17 mouse cellular contexts compared by ENCODE assay signal in the genomic region with DNA sequence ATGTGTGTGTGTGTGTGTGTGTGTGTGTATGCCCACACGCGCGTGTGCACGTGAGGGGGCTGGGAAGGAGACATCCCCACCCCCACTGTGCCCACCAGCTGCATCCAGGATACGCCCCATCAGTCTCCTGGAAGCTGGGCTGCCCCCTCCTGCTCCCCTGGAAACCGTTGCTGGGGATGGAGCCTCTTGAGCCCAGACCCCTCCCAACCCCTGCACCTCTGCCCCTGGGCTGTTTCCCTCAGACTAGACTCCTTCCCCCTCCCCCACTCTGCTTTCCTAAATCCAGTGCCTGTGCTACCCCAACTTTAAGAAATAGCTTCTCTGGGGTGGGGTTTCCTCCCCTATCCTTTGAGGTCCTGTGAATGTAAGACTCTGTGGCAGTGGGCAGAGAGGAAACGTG. TPM values are rescaled to one million over a fixed set of nuclear protein-coding genes. Genes with fewer than 3 reads are reported as not detected.
DNase-seq lines count a peak whose midpoint lies in the region; ATAC-seq and TF ChIP-seq lines count a peak whose summit lies in the region.
"Had no signal": no experiment of that assay in that cellular context is flagged by ENCODE, and none has a peak within 500 bp of the region (broad histone marks: within the 10 kb centered on the region; RNA-seq: fewer than 3 reads in every experiment).

No protein-coding gene starts in this region.

- no peak for TF ChIP-seq POLR2A in kidney, adult 2 months (IDR thresholded peaks at IDR 0.05; ENCODE audit: low read depth, low read length)

- peaks cover 3% of the 10 kb centered on the region; the same call in 1 of the 2 replicates for H3K27me3 ChIP-seq in hindbrain, embryonic 11.5 days (ENCODE audit: control insufficient read depth, insufficient read depth, low read length)
- H3K27me3 ChIP-seq in midbrain, embryonic 15.5 days (replicated peaks): no peaks in the 10 kb centered on the region
- 0 out of 2 replicates have a peak, but pooled peaks cover 1% of the 10 kb centered on the region for H3K27me3 ChIP-seq in kidney, adult 2 months (replicated peaks; ENCODE audit: control insufficient read depth, insufficient read depth, low read length)

- peak overlapping the region; percentile 95 for H3K4me2 ChIP-seq in hindbrain, embryonic 11.5 days (replicated peaks; ENCODE audit: low read depth, low read length)
- peak overlapping the region; percentile 99 for H3K4me2 ChIP-seq in midbrain, embryonic 15.5 days
- H3K4me2 ChIP-seq: lung, embryonic 15.5 days had no signal

- peak; percentile 43 for DNase-seq in R1 (ENCODE audit: low read depth, low spot score)
- peak; percentile 80 for DNase-seq in embryo, embryonic 11 days
- peak; percentile 79 for DNase-seq in hindbrain, embryonic 11.5 days (ENCODE audit: low spot score)
- DNase-seq in gastrocnemius, postnatal 36 days: no peak
- DNase-seq in T-cell, adult 2 months (ENCODE audit: low spot score): no peak
- no peak for DNase-seq in ovary, postnatal 10 days (ENCODE audit: low spot score)
- DNase-seq in kidney, adult 2 months: no peak
- DNase-seq: cerebellum, adult 18-20 months; heart, postnatal 36 days; thymus, postnatal 14 days had no signal

- WGBS in hindbrain, embryonic 11.5 days: 0% methylated on average over 7 of the region's 7 CpGs
- WGBS in midbrain, embryonic 15.5 days: 3% methylated on average over 7 of the region's 7 CpGs
- 50% methylated on average over 7 of the region's 7 CpGs for WGBS in kidney, adult 2 months

- peaks cover 35% of the 10 kb centered on the region for H3K4me1 ChIP-seq in hindbrain, embryonic 11.5 days (replicated peaks; ENCODE audit: control insufficient read depth, insufficient read depth, low read length)
- peaks cover 65% of the 10 kb centered on the region for H3K4me1 ChIP-seq in midbrain, embryonic 15.5 days
- H3K4me1 ChIP-seq in kidney, adult 2 months (ENCODE audit: control insufficient read depth, insufficient read depth, low read length): no peaks in the 10 kb centered on the region

- ATAC-seq in hindbrain, embryonic 11.5 days (ENCODE audit: low FRiP score): peak; percentile 65
- 0 out of 2 replicates have a peak, but pooled peaks have one; percentile 16 for ATAC-seq in midbrain, embryonic 15.5 days (replicated peaks)

- intact Hi-C loops in gastrocnemius, postnatal 36 days (cut with DNase I): no loop called here

- no peak for TF ChIP-seq CTCF in kidney, adult 2 months (conservative IDR thresholded peaks at IDR 0.05; ENCODE audit: insufficient read depth, insufficient read length, low read depth, low read length)

- H3K9me3 ChIP-seq in hindbrain, embryonic 11.5 days (ENCODE audit: control insufficient read depth, low read length): no peaks in the 10 kb centered on the region
- no peaks in the 10 kb centered on the region for H3K9me3 ChIP-seq in midbrain, embryonic 15.5 days
- H3K9me3 ChIP-seq: lung, embryonic 15.5 days had no signal

- peak overlapping the region; percentile 86; the same call in 1 of the 2 replicates for H3K9ac ChIP-seq in hindbrain, embryonic 11.5 days (ENCODE audit: low read depth, low read length)
- no peak overlapping the region for H3K9ac ChIP-seq in midbrain, embryonic 15.5 days
- H3K9ac ChIP-seq: lung, embryonic 15.5 days had no signal

- peak overlapping the region; percentile 87 for H3K27ac ChIP-seq in hindbrain, embryonic 11.5 days (ENCODE audit: low read depth, low read length)
- H3K27ac ChIP-seq in midbrain, embryonic 15.5 days: peak overlapping the region; percentile 73
- H3K27ac ChIP-seq in kidney, adult 2 months (ENCODE audit: insufficient read depth, low read depth, low read length): no peak overlapping the region
- H3K27ac ChIP-seq: lung, embryonic 15.5 days had no signal

- H3K36me3 ChIP-seq in hindbrain, embryonic 11.5 days (ENCODE audit: control insufficient read depth, insufficient read depth, low read length): no peaks in the 10 kb centered on the region
- H3K36me3 ChIP-seq in midbrain, embryonic 15.5 days (replicated peaks): no peaks in the 10 kb centered on the region
- no peaks in the 10 kb centered on the region for H3K36me3 ChIP-seq in kidney, adult 2 months (ENCODE audit: control insufficient read depth, insufficient read depth, low read length)
- H3K36me3 ChIP-seq: G1E; lung, embryonic 15.5 days had no signal

- H3K4me3 ChIP-seq in hindbrain, embryonic 11.5 days (ENCODE audit: low read depth, low read length): peak overlapping the region; percentile 75
- H3K4me3 ChIP-seq in midbrain, embryonic 15.5 days: peak overlapping the region; percentile 64; the same call in 1 of the 2 replicates
- no peak overlapping the region for H3K4me3 ChIP-seq in kidney, adult 2 months (ENCODE audit: insufficient read depth, low read depth, low read length)
- H3K4me3 ChIP-seq: lung, embryonic 15.5 days had no signal

RNA-seq across cellular contexts. Expression of a gene that starts 1.3 kb away (rescaled TPM):
- polyA plus RNA-seq in hindbrain, embryonic 11.5 days (2014; fragmentation: Nextera tagmentation; extraction: Ambion mirVana): 6.3 and 6.5 TPM in 2 replicates
- polyA plus RNA-seq in midbrain, embryonic 15.5 days (2015; fragmentation: Nextera tagmentation; extraction: Ambion mirVana): 3.1 and 3.9 TPM in 2 replicates
- not detected for total RNA-seq in gastrocnemius, postnatal 36 days (2021)
- polyA plus RNA-seq in kidney, adult 2 months (2012; rRNA removed): not detected in 2 replicates
- total RNA-seq: G1E; gastrocnemius, postnatal 4 days; heart, postnatal 36 days had no signal
- polyA plus RNA-seq: G1E; large intestine, adult 2 months; limb, embryonic 11.5 days; lung, embryonic 15.5 days; small intestine, adult 2 months had no signal

RNA-seq across cellular contexts. Expression of a gene that starts 2.2 kb away (rescaled TPM):
- 18.2 and 20.3 TPM in 2 replicates for polyA plus RNA-seq in hindbrain, embryonic 11.5 days (2014; fragmentation: Nextera tagmentation; extraction: Ambion mirVana)
- polyA plus RNA-seq in midbrain, embryonic 15.5 days (2015; fragmentation: Nextera tagmentation; extraction: Ambion mirVana): 10.4 and 13.6 TPM in 2 replicates
- not detected for total RNA-seq in gastrocnemius, postnatal 36 days (2021)
- polyA plus RNA-seq in kidney, adult 2 months (2012; rRNA removed): 0.05 TPM in 1 of 2 replicates, not detected in the other
- polyA plus RNA-seq: G1E had no signal

RNA-seq across cellular contexts. Expression of a gene that starts 33.8 kb away (rescaled TPM):
- 229 and 235 TPM in 2 replicates for polyA plus RNA-seq in hindbrain, embryonic 11.5 days (2014; fragmentation: Nextera tagmentation; extraction: Ambion mirVana)
- 37.8 and 45.6 TPM in 2 replicates for polyA plus RNA-seq in midbrain, embryonic 15.5 days (2015; fragmentation: Nextera tagmentation; extraction: Ambion mirVana)
- total RNA-seq in gastrocnemius, postnatal 36 days (2021): 1 to 10 TPM; 1.5 to 1.9 TPM
- 25.0 and 35.1 TPM in 2 replicates for polyA plus RNA-seq in kidney, adult 2 months (2012; rRNA removed)

RNA-seq across cellular contexts. Expression of a gene that starts 47.8 kb away (rescaled TPM):
- polyA plus RNA-seq in hindbrain, embryonic 11.5 days (2014; fragmentation: Nextera tagmentation; extraction: Ambion mirVana): 59.4 and 81.2 TPM in 2 replicates
- polyA plus RNA-seq in midbrain, embryonic 15.5 days (2015; fragmentation: Nextera tagmentation; extraction: Ambion mirVana): 69.3 and 69.9 TPM in 2 replicates
- total RNA-seq in gastrocnemius, postnatal 36 days (2021): 100 to 1,000 TPM; 299 to 336 TPM
- 116 and 122 TPM in 2 replicates for polyA plus RNA-seq in kidney, adult 2 months (2012; rRNA removed)

RNA-seq across cellular contexts. Expression of a gene that starts 47.9 kb away (rescaled TPM):
- 99.9 and 106 TPM in 2 replicates for polyA plus RNA-seq in hindbrain, embryonic 11.5 days (2014; fragmentation: Nextera tagmentation; extraction: Ambion mirVana)
- polyA plus RNA-seq in midbrain, embryonic 15.5 days (2015; fragmentation: Nextera tagmentation; extraction: Ambion mirVana): 49.6 and 55.7 TPM in 2 replicates
- 100 to 1,000 TPM; 351 to 401 TPM for total RNA-seq in gastrocnemius, postnatal 36 days (2021)
- 253 and 280 TPM in 2 replicates for polyA plus RNA-seq in kidney, adult 2 months (2012; rRNA removed)

Comparison
In these comparisons a context has a peak if more than half of its experiments do, and no peak if none do; other contexts are left out.
1. DNase-seq: peak in R1 (single experiment), embryo, embryonic 11 days (single experiment) and hindbrain, embryonic 11.5 days (single experiment); none in gastrocnemius, postnatal 36 days (0 of 2), T-cell, adult 2 months (single experiment), ovary, postnatal 10 days (single experiment) and kidney, adult 2 months (single experiment).
2. RNA of a gene that starts 2.2 kb away (polyA plus RNA-seq): 18.2 to 20.3 TPM in hindbrain, embryonic 11.5 days and 10.4 to 13.6 TPM in midbrain, embryonic 15.5 days; 0.05 TPM in kidney, adult 2 months; every median in the first group is over 10 times any median in the second.